In the genomic region with DNA sequence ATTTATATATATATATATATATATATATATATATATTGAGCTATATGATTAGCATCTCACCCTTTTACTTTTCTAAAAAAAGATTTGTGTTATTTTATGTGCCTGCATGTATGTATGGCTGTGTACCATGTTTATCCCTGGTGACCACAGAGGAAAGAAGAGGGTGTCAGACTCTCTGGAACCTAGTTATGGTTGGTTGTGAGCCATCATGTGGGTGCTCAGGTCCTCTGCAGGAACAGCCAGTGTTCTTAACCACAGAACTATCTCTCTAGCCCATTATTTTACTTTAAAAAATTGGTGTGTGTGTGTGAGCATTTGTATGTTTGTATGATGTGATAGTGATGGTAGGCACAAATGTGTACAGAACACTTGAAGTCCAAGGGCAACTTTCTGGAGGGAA, we compare ENCODE assay signal across 24 mouse cellular contexts.
"Had no signal": no experiment of that assay in that cellular context is flagged by ENCODE, and none has a peak within 500 bp of the region (broad histone marks: within the 10 kb centered on the region; RNA-seq: fewer than 3 reads in every experiment).

No protein-coding gene starts in this region.

- H3K4me3 ChIP-seq: liver, embryonic 15.5 days; lung, embryonic 15.5 days; myocyte; neural tube, embryonic 13.5 days; neural tube, embryonic 15.5 days; stomach, embryonic 15.5 days had no signal

- H3K27me3 ChIP-seq: liver, embryonic 15.5 days; lung, embryonic 15.5 days; neural tube, embryonic 13.5 days; neural tube, embryonic 15.5 days; stomach, embryonic 15.5 days had no signal

- H3K36me3 ChIP-seq: liver, embryonic 15.5 days; lung, embryonic 15.5 days; neural tube, embryonic 13.5 days; neural tube, embryonic 15.5 days; stomach, embryonic 15.5 days had no signal

- ATAC-seq: liver, postnatal 0 days; lung, postnatal 0 days; midbrain, embryonic 16.5 days had no signal

- H3K9ac ChIP-seq: liver, embryonic 15.5 days; liver, postnatal 0 days; lung, embryonic 15.5 days; neural tube, embryonic 13.5 days; neural tube, embryonic 15.5 days; stomach, embryonic 15.5 days had no signal

- DNase-seq: liver, postnatal 0 days; lung, adult 2 months; lung, postnatal 14 days; lung, postnatal 36 days; midbrain, embryonic 14.5 days; retina, postnatal 1 day; right cerebral cortex, adult 18-20 months; right cerebral cortex, postnatal 25 days; right cerebral cortex, postnatal 4 days; spleen, adult 18-20 months; thymus, adult 2 months; thymus, postnatal 25 days; thymus, postnatal 4 days had no signal

- H3K27ac ChIP-seq: liver, embryonic 15.5 days; lung, embryonic 15.5 days; macrophage; neural tube, embryonic 13.5 days; neural tube, embryonic 15.5 days; stomach, embryonic 15.5 days; stomach, postnatal 0 days had no signal

- H3K9me3 ChIP-seq: liver, embryonic 15.5 days; lung, embryonic 15.5 days; neural tube, embryonic 13.5 days; neural tube, embryonic 15.5 days; stomach, embryonic 15.5 days had no signal

- H3K4me1 ChIP-seq: lung, embryonic 15.5 days; stomach, embryonic 15.5 days had no signal

- H3K4me2 ChIP-seq: liver, embryonic 15.5 days; lung, embryonic 15.5 days; midbrain, embryonic 11.5 days; neural tube, embryonic 13.5 days; neural tube, embryonic 15.5 days; stomach, embryonic 15.5 days had no signal
